Mouse (Mus musculus) gastrocnemius, postnatal 10 days (tissue): ENCODE data around the gene Il19. TPM values are rescaled to one million over a fixed set of nuclear protein-coding genes. Genes with fewer than 3 reads are reported as not detected.

ENCODE experiments used
- DNase-seq: peaks from one replicate; pipeline ENCODE4 v3.0.0; 2021; ENCODE audit warnings: mixed read lengths
- long read RNA-seq, 2 experiments: library from polyadenylated mRNA; stranded (forward); transcript quantifications; one replicate each; pipeline ENCODE4 v2.0.0; 2021
- total RNA-seq, 2 experiments: library from RNA; stranded (reverse); gene quantifications; 2 replicates each; pipeline ENCODE4 v1.2.3; 2021

Il19 gene
- total RNA-seq: under 1 TPM in 1 of 2 experiments, not detected in 1; 0.28 TPM
- long read RNA-seq, experiment 1: 0 reads
- long read RNA-seq, experiment 2: 0 reads

DNA sequence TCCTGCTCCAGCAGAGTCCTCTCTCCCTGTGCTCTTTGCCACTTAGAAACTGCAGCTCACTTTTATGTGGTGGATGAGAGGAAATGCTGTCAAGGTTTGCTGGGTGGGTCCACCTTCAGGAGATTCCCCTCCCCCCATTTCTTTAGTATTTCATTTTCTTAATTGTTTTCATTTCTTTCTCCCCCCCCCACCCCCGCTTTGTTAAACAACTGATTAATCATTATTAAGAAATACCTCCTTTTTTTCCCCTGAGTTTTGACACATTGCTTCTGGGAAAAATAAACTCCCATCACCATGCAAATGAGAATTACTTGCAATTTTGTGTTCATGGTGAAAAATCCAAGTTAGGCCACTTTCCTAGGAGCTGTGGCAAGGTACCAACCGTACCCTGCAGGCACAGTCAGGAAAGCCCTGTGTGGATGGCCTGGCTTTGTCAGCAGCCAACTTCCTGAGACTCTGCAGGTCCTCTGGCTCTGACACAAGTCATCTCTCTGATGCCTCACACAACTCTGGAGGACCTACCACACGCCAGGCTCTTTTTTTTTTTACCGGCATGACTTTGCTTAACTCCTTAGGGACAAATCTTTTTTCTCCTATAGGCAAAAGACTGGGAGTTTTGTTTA lies at the start of gene Il19:
Gene Il19 (minus strand): TSS at position 51 of the 623 bp plus-strand sequence.
- no peak for DNase-seq

DNA sequence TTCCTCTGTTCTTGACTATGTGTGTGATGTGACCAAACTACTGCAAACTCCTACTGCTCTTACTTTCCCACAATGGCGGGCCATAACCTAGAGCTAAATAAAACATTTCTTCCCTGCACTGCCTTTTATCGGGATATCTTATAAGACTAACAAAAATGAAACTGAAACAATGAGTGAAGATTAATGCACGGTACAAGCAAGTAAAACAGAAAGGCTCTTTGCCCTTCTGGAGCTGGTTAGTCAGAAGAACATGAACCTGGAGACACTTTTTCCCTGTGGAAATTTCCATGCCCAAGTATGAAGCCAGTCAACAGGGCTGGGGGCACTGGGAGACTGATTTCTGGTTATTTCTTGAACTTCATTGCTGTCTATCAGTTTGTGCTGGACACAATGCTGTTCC lies 49.4 kb upstream of the Il19 start:
- no peak for DNase-seq

DNA sequence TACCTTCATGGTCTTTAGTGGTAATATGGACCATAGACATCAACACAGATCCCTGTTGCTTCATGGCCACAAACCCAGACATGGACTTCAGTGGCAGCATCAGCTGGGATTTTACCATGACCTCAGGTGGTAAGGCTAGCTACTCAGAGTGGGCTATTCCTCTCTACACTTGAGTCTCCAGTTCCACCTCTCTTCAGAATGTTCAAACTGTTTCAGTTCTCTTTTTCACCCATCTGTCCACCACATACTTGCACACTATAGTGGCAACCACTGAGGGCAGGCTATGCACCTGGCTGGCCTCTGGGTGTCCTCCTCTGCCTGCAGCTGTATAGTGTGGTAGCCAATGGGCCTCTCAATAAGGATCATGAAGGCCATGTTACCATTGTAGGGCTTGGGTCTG lies 47.5 kb upstream of the Il19 start:
- no peak for DNase-seq

DNA sequence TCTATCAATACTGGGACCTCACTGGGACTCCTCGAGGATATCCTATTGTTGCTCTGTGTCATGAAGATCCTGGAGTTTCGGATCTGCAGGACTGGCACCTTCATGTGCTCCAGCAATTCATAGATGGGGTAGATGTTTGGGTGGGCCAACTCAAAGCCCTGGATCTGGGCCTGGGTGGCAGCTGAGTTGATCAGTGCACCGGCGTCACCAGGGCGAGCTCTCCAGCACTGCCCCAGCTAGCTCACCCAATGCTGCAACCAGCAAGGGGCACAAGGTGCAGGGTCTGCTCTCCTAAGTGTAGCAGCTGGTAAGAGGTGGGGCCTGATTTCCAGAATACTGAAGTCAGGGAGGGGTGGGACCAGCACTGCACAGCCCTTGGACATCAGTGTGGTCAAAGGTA lies 47.1 kb upstream of the Il19 start:
- DNase-seq: no peak

DNA sequence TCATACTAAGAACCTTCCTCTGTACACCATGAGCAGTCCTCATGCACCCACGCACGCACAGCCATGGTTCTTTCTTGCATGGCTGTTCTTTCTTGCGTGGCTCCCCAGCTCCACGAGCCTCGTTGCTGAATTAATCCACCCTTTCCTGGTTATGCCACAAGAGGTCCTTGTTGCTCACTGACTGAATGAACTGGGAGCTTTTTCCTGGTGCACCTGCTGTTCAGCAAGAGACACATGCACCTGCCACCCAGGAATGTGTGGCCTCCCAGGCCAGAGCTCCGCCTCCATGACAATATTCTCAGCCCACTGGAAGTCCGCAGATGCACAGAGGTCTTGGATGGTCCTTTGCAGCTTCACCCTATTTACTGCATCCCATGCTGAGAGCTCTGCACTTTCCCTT lies 44.5 kb upstream of the Il19 start:
- no peak for DNase-seq

DNA sequence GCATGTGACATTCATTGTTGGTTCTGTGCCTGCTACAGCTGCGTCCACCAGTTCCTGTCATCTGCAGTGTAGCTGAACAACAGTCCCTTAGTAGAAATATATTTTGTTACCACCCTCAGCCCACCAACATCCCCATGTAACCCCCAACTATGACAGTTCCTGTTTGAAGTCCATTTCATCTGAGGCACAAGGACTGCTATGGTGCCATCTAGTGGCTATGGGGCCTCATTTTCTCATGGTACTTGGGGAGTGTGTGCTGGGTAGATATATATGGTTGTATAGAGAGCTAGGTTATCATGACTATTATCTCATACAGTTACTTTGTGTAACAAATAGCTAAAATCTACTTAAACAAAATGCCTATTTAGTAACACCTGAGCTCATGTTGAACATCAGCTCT lies 39.5 kb upstream of the Il19 start:
- DNase-seq: peak; percentile 31

DNA sequence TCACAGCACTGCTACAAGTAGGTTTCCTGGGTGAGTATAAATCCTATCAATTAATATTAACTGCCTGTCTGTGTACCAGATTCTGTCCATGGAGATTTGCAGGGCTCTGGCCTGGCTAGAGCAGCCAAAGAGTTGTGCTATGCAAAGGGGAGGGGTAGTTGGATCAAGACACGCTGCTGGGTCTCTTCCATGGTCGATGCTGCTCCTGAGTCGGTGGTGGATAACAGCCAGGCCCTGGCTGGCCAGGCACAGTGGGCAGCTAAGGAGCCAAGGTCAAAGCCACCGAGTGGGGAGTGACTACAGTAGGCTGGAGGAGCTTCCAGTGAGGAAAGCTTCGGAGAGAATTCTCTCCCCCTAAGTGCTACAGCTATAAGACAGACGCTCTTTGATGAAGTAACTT lies 24.0 kb upstream of the Il19 start:
- peak; percentile 42 for DNase-seq

DNA sequence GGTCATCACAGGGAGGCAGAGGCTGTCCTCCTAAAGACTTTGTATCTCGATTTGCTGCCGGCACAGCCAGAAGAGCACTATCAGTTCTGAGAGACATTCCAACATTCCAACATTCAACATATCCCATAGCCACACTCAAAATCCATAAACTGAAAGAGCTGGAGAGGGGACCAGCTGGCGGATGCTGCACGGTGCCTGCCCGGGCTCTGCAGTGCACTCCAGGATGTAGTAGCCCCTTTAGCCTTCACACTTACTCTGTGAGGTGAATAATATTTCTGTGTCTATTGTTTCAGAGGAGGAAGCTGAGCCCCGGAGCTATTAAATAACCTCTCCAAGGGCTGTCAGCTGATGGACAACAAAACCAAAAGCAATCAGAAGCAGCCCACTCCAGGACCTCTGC lies 7.0 kb upstream of the Il19 start:
- no peak for DNase-seq

DNA sequence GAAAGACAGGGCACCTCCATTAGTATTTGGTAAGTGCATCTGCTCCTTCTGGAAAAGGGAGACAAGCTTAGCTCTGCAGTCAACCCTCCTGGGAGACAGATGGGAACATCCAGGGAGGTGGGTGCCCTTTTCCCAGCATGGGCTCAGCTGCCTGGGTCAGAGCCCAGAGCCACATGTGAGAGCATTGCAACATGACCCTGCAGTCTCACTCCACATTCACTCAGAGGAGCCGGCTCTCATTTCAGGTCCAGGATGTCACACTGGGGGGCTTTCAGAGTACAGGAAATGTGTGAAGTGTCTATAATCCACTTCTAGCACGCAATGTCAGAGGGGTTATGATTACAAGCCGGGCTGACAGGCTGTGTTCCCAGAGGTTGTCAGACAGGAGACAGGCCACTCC lies 1.9 kb upstream of the Il19 start:
- peak; percentile 16 for DNase-seq

DNA sequence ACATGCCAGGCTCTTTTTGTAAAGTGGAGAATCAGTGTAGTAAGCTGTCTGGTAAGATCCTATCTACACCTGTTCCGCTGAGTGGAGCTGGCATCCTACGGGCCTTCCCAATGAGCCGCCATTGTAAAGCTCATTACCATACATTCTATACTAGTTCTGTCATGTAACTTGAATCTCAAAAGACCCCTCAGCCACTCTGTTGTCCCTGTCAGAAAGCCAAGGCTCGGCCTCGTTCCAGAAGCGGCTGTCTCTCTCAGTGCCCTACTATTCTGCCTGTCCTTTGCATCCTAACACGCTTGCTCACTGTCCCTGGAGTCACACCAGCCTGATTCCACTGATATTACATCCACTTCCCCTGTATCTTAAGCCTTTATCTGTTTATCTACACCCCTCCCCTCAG lies 1.7 kb downstream of the Il19 start:
- no peak for DNase-seq

DNA sequence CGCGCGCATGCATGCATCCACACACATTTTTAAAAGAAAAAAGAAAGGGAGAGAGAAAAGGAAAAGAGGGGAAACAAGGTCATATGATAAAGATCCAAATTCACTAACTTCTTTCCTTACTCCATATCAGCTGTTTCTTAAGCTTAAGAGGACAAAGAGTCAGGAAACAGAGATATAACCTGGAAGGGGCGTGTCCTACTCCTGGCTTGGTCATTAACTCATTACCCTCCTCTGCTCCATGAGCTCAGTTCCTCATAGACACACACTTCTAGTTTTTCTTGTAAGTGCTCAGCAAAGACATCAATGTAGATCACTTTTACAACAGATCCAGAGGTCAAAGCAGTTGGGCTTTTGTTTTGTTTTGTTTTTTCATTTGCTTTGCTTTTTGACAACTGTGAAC lies 2.7 kb downstream of the Il19 start:
- DNase-seq: no peak

DNA sequence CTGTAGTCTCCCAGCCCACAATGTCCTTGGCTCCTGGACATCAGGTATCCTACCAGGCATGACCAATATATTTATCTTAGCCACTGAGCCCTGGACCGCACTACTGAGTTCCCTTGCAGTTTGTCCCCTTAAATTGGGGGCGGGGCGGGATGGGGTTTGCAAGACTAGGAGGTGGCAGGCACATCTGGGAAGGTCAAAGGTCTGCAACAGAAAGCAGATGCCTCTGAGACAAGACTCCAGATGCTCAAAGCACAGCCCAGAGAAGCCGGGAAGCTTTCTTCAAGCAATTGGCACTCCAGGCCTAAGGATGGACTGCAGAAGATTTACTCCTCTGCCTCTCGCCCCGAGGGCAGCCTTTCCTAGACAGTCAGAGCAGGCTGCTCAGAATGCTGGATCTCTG lies 3.6 kb downstream of the Il19 start:
- DNase-seq: no peak

DNA sequence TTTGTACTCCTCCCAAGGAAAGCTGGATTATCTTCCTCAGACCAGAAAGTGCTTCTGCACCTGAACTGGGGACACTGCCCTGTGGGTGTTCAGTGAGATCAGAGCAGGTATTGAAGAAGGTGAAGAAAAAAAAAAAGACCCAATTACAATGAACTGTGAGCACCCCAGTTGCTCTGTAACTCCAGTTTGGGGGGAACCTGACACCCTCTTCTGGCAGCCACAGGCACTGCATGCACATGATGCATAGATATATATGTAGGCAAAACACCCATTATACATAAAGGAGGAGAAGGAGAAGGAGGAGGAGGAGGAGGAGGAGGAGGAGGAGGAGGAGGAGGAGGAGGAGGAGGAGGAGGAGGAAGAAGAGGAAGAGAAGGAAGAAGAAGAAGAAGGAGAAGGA lies 13.4 kb downstream of the Il19 start:
- no peak for DNase-seq

DNA sequence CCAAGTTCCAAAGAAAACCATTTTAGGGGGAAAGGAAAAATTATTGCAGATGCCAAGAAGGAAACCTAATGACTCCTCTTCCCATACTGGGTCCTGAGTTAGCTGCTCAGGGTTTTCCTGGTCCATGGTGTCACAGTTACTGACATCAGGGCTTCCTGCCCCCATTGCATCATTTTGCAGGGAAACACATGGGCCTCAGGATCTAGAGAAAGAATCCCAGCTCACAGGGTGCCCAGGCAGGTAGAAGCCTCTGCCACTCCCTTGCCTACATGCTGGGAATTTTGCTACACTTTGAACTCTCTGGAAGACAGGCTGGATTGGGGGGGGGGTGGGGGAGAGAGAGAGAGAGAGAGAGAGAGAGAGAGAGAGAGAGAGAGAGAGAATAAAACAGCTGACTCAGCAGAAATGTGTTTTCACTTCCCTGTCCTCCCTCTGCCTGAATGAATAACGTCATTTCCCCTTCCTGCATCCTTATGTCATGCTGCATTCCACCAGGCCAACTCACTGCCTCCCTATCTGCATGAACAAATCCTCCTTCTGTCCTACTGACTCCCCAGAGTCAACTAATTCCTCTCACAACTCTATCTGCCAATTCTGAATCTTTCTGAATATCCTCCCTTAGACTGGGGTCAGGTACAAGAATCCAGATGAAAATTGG lies 21.5 kb downstream of the Il19 start:
- no peak for DNase-seq

DNA sequence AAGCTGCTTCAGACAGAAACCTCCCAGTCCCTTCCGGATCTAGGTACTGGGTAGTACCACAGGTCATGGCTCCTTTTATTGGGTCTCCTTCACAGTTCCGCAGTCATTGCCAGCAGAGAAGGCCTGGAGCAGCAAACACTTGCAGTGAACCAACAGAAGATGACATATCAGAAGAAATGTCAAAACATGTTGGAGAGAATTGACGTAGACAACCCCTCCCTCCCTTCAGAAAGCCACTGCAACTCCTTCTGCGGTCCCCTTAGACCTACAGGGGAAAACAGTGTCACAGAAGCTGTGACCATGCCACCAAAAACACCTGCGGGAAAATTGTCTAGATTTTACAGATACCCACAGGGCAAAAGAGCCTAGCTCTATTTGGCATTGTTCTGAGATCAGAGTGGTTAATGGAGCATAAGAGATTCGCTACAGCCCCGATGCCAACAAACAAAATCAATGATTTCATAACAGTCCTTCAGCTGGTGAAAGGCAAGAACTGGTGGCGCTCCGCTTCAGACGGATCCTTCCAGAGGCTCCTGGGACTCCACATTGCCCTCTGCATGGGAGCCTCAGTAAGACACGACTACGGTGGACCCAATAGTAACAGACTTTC lies 28.4 kb downstream of the Il19 start, which contains the start of gene Il20:
Gene Il20 (minus strand): TSS at position 51 of the 610 bp plus-strand sequence.
- DNase-seq: no peak

DNA sequence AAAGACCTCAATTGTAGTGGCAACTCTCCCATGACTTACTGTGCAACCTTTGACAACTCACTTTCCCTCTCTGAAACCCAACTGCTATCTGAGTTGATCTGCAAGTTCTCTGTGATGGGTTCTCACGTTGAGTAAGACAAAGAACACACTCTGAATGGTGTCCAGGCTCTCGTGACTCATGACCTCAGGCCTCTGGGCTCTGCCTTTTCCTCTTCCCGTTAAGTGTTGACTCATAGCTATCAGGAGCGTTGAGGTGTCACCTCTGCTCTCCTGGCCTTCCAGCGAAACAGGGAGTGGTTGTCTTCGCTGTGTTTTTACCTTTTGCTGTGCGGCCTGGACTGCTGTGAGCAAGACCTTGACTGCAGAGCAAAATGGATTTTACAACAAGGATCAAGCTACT lies 37.4 kb downstream of the Il19 start:
- DNase-seq: no peak

DNA sequence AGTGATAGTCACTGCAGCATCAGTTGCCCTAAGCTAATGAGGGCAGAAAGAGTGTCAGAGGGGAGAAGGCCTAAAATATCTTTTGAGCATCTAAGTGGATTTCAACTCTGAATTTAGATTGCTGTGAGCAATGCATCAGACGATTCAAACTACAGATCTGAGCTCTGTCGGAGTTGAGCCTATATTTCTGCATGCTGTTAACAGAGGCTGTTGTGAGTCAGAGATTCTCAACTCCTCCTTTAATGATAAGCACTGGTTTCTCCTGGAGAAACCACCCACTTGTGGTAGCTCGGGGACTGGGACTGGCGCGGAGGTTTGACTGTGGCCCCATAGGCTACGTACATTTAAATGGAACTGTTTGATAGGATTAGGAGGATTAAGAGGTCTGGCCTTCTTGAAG lies 45.4 kb downstream of the Il19 start:
- DNase-seq: no peak

DNA sequence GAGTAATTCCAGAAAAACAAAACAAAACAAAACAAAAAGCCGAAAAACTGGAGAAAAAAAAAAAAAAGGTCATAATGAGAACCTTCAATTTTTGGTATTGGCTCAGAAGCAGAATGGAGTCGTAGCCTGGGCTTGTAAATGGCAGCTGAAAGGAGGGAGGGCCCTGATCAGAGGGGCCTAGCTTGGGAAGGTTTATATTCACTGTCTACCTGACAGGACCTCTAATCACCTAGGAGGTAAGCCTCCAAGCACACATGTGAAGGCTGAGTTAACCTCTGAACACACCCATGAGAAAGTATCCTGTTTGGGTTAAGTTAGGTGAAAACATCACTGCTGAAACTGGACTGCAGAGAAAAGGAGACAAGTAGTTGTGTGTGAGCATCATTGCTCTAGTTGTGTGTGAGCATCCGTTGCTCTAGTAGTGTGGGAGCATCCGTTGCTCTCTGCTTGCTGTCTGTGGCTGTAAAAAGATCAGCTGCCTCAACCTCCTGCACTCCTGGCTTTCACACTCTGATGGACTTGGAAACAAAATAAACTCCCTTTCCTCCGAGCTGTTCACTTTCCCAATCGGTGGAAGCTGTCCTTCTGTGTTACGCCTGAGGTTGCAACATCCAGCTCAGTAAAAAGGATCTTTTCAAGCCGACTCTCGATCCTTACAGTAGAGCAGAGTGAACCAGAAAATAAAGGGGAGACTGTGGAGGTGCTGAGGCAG lies 46.4 kb downstream of the Il19 start:
- DNase-seq: no peak

DNA sequence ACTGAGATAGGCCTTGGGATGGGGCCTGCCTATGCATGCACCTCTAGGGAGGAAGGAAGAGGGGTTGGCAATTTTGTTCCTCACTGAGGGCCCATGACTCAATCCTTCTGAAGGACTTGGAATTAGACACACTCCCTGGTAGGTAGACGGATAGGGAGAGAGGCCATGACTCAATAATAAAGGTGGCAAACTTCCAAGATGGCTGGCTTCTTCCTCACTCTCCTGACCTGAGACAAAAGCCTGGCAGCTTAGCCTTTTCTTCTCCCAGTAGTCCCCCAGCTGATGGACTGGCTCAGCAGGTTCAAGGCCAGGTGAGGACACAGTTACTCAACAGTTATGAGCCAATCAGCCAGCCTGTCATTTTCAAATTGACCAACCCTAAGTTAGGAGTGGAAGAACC lies 47.5 kb downstream of the Il19 start:
- no peak for DNase-seq

DNA sequence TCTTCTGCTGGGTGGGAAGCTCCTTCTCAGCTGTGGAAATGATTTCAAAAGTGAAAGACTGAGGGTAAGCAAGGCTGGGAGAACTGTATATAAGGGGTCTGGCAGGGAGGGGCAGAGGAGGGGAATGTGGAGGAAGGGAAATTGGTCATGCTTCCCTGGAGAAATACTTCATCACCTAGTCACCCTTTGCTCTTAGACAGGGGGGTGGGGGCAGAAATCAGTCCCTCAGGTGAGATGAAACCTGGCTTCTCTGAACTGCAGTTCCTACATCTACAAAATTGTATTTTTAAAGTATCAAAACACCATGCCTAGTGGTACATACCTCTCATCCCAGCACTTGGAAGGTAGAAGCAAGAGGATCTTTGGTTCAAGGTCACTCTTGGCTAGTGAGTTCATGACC lies 52.6 kb downstream of the Il19 start, which contains the start of gene Il24:
Gene Il24 (minus strand): TSS at position 101 of the 400 bp plus-strand sequence.
- no peak for DNase-seq

DNA sequence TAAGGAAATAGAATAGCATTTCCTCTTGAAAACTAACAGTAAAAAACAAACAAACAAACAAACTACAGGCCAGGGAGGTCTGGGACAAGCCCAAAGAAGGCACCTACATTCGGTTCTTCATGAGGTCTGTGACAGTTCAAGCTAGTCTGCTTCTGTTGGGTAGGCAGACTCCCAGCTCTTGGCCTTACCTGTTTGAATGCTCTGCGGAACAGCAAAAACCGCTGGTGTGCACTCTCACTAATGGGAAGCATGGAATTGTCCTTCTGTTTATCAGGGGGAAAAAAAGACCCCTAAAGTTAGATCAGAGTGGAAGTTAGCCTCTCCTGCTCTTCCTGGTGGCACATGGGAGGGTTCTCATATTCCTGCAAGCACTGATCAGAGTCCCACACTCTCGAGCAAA lies 56.8 kb downstream of the Il19 start:
- DNase-seq: no peak
